Mouse (Mus musculus) embryo, embryonic 10 days (tissue): ENCODE results near the gene Rhox2e.
"Not testable (repeated sequence)": the region's sequence is repeated elsewhere in the genome, so short reads cannot be mapped to it uniquely, and the experiment has no call there.

Experiments used
- DNase-seq: peaks from one replicate; pipeline ENCODE4 v3.0.0-alpha.2; 2015; ENCODE audit warnings: low spot score

The Rhox2e gene

GRCm38 (mm10) chrX:37530152-37530551 lies at the start of gene Rhox2e:
Rhox2e (plus strand) TSS chrX:37530452.
- not testable (repeated sequence) for DNase-seq

GRCm38 (mm10) chrX:37514059-37514458 lies 16.2 kb upstream of the Rhox2e start, which contains the start of gene Rhox4d:
Rhox4d (plus strand) TSS chrX:37514359.
- not testable (repeated sequence) for DNase-seq

- DNase-seq: not testable (repeated sequence)
Measured at GRCm38 (mm10) chrX:37541719-37542118, 11.5 kb downstream of the Rhox2e start, which contains the start of gene Rhox3e. Rhox3e (plus strand) TSS chrX:37542019.

GRCm38 (mm10) chrX:37557112-37557511 lies 26.9 kb downstream of the Rhox2e start, which contains the start of gene Rhox4e:
Rhox4e (plus strand) TSS chrX:37557412.
- DNase-seq: not testable (repeated sequence)

- not testable (repeated sequence) for DNase-seq
Measured at GRCm38 (mm10) chrX:37571105-37571504, 40.9 kb downstream of the Rhox2e start, which contains the start of gene Rhox2f. Rhox2f (plus strand) TSS chrX:37571405.

GRCm38 (mm10) chrX:37572638-37573037 lies 42.4 kb downstream of the Rhox2e start:
- not testable (repeated sequence) for DNase-seq

GRCm38 (mm10) chrX:37580692-37581091 lies 50.4 kb downstream of the Rhox2e start, which contains the start of gene Rhox3f:
Rhox3f (plus strand) TSS chrX:37580992.
- DNase-seq: not testable (repeated sequence)
